Mouse (Mus musculus): ENCODE data around the gene Gusb. TPM values are rescaled to one million over a fixed set of nuclear protein-coding genes. Genes with fewer than 3 reads are reported as not detected.
A peak's percentile ranks its signal among the peaks of the same experiment; 100 is the strongest.

Gene Gusb
- polyA plus RNA-seq, 1 experiment: 11.5 TPM

- Histone ChIP-seq H3K4me3 (ENCODE audit: low read depth, low read length) (no peak overlapping the region), H3K36me3 (ENCODE audit: control insufficient read depth, insufficient read depth, low read length, poor library complexity, severe bottlenecking) (no peaks in the 10 kb centered on the region; the same call in 1 of the 2 replicates), H3K27ac (ENCODE audit: insufficient read depth, low read length) (peak overlapping the region; percentile 81; the same call in 1 of the 2 replicates), H3K9ac (ENCODE audit: low read depth, poor library complexity, severe bottlenecking) (no peak overlapping the region), H3K9me3 (replicated peaks; ENCODE audit: control insufficient read depth, insufficient read depth, low read length, poor library complexity, severe bottlenecking) (no peaks in the 10 kb centered on the region), H3K4me1 (ENCODE audit: control insufficient read depth, insufficient read depth, low read length) (peaks cover under 1% of the 10 kb centered on the region), H3K27me3 (ENCODE audit: control insufficient read depth, insufficient read depth, low read length, poor library complexity, severe bottlenecking) (no peaks in the 10 kb centered on the region)
- TF ChIP-seq EP300 (IDR thresholded peaks at IDR 0.05; ENCODE audit: insufficient read depth, low read depth, low read length): peak; percentile 75; the same call in 1 of the 2 replicates
- no peak for TF ChIP-seq CTCF (IDR thresholded peaks at IDR 0.05; ENCODE audit: low read depth, low read length)
These were observed 36.4 kb downstream of the Gusb start for GRCm38 (mm10) chr5:129966448-129966847.

- TF ChIP-seq EP300 (IDR thresholded peaks at IDR 0.05; ENCODE audit: insufficient read depth, low read depth, low read length) (no peak), POLR2A (IDR thresholded peaks at IDR 0.05; ENCODE audit: insufficient read depth, low read length) (no peak), CTCF (IDR thresholded peaks at IDR 0.05; ENCODE audit: low read depth, low read length) (no peak)
- no peaks in the 10 kb centered on the region for H3K36me3 ChIP-seq (ENCODE audit: control insufficient read depth, insufficient read depth, low read length, poor library complexity, severe bottlenecking)
These were observed 39.6 kb downstream of the Gusb start for GRCm38 (mm10) chr5:129963224-129963623.

GRCm38 (mm10) chr5:129955792-129956191 is 47.1 kb downstream of the Gusb start:
- Histone ChIP-seq H3K36me3 (ENCODE audit: control insufficient read depth, insufficient read depth, low read length, poor library complexity, severe bottlenecking) (peaks cover 3% of the 10 kb centered on the region; the same call in 1 of the 2 replicates), H3K4me1 (ENCODE audit: control insufficient read depth, insufficient read depth, low read length) (peaks cover 4% of the 10 kb centered on the region), H3K9me3 (replicated peaks; ENCODE audit: control insufficient read depth, insufficient read depth, low read length, poor library complexity, severe bottlenecking) (no peaks in the 10 kb centered on the region), H3K27ac (ENCODE audit: insufficient read depth, low read length) (no peak overlapping the region), H3K4me3 (ENCODE audit: low read depth, low read length) (no peak overlapping the region), H3K9ac (ENCODE audit: low read depth, poor library complexity, severe bottlenecking) (no peak overlapping the region), H3K27me3 (ENCODE audit: control insufficient read depth, insufficient read depth, low read length, poor library complexity, severe bottlenecking) (no peaks in the 10 kb centered on the region)
- TF ChIP-seq CTCF (IDR thresholded peaks at IDR 0.05; ENCODE audit: low read depth, low read length) (no peak), POLR2A (IDR thresholded peaks at IDR 0.05; ENCODE audit: insufficient read depth, low read length) (no peak), EP300 (IDR thresholded peaks at IDR 0.05; ENCODE audit: insufficient read depth, low read depth, low read length) (no peak)

More at GRCm38 (mm10) chr5:129963224-129963623, 39.6 kb downstream of the Gusb start:
- Histone ChIP-seq H3K27me3 (ENCODE audit: control insufficient read depth, insufficient read depth, low read length, poor library complexity, severe bottlenecking) (no peaks in the 10 kb centered on the region), H3K27ac (ENCODE audit: insufficient read depth, low read length) (no peak overlapping the region), H3K4me1 (ENCODE audit: control insufficient read depth, insufficient read depth, low read length) (peaks cover 2% of the 10 kb centered on the region), H3K4me3 (ENCODE audit: low read depth, low read length) (no peak overlapping the region), H3K9ac (ENCODE audit: low read depth, poor library complexity, severe bottlenecking) (no peak overlapping the region), H3K9me3 (replicated peaks; ENCODE audit: control insufficient read depth, insufficient read depth, low read length, poor library complexity, severe bottlenecking) (no peaks in the 10 kb centered on the region)

- H3K27ac ChIP-seq (ENCODE audit: insufficient read depth, low read length): peak overlapping the region; percentile 84
- no peak overlapping the region for H3K4me3 ChIP-seq (ENCODE audit: low read depth, low read length)
- peaks cover 3% of the 10 kb centered on the region; the same call in 1 of the 2 replicates for H3K36me3 ChIP-seq (ENCODE audit: control insufficient read depth, insufficient read depth, low read length, poor library complexity, severe bottlenecking)
- H3K27me3 ChIP-seq (ENCODE audit: control insufficient read depth, insufficient read depth, low read length, poor library complexity, severe bottlenecking): no peaks in the 10 kb centered on the region
- TF ChIP-seq POLR2A (IDR thresholded peaks at IDR 0.05; ENCODE audit: insufficient read depth, low read length): no peak
- peak; percentile 68; the same call in 1 of the 2 replicates for TF ChIP-seq EP300 (IDR thresholded peaks at IDR 0.05; ENCODE audit: insufficient read depth, low read depth, low read length)
- H3K9ac ChIP-seq (ENCODE audit: low read depth, poor library complexity, severe bottlenecking): no peak overlapping the region
- no peaks in the 10 kb centered on the region for H3K9me3 ChIP-seq (replicated peaks; ENCODE audit: control insufficient read depth, insufficient read depth, low read length, poor library complexity, severe bottlenecking)
- H3K4me1 ChIP-seq (ENCODE audit: control insufficient read depth, insufficient read depth, low read length): peaks cover 3% of the 10 kb centered on the region
These were observed 48.2 kb downstream of the Gusb start for GRCm38 (mm10) chr5:129954473-129955254.

GRCm38 (mm10) chr5:129952143-129952542 is 50.7 kb downstream of the Gusb start:
- Histone ChIP-seq H3K27ac (ENCODE audit: insufficient read depth, low read length) (no peak overlapping the region), H3K27me3 (ENCODE audit: control insufficient read depth, insufficient read depth, low read length, poor library complexity, severe bottlenecking) (no peaks in the 10 kb centered on the region), H3K4me1 (ENCODE audit: control insufficient read depth, insufficient read depth, low read length) (peaks cover 1% of the 10 kb centered on the region), H3K9me3 (replicated peaks; ENCODE audit: control insufficient read depth, insufficient read depth, low read length, poor library complexity, severe bottlenecking) (no peaks in the 10 kb centered on the region), H3K36me3 (ENCODE audit: control insufficient read depth, insufficient read depth, low read length, poor library complexity, severe bottlenecking) (peaks cover 5% of the 10 kb centered on the region), H3K4me3 (ENCODE audit: low read depth, low read length) (no peak overlapping the region), H3K9ac (ENCODE audit: low read depth, poor library complexity, severe bottlenecking) (no peak overlapping the region)
- no peak for TF ChIP-seq CTCF (IDR thresholded peaks at IDR 0.05; ENCODE audit: low read depth, low read length)
- no peak for TF ChIP-seq POLR2A (IDR thresholded peaks at IDR 0.05; ENCODE audit: insufficient read depth, low read length)
- no peak for TF ChIP-seq EP300 (IDR thresholded peaks at IDR 0.05; ENCODE audit: insufficient read depth, low read depth, low read length)

- Histone ChIP-seq H3K4me1 (ENCODE audit: control insufficient read depth, insufficient read depth, low read length) (no peaks in the 10 kb centered on the region), H3K9me3 (replicated peaks; ENCODE audit: control insufficient read depth, insufficient read depth, low read length, poor library complexity, severe bottlenecking) (no peaks in the 10 kb centered on the region), H3K27me3 (ENCODE audit: control insufficient read depth, insufficient read depth, low read length, poor library complexity, severe bottlenecking) (no peaks in the 10 kb centered on the region), H3K36me3 (ENCODE audit: control insufficient read depth, insufficient read depth, low read length, poor library complexity, severe bottlenecking) (peaks cover 17% of the 10 kb centered on the region), H3K9ac (ENCODE audit: low read depth, poor library complexity, severe bottlenecking) (no peak overlapping the region), H3K4me3 (ENCODE audit: low read depth, low read length) (no peak overlapping the region), H3K27ac (ENCODE audit: insufficient read depth, low read length) (no peak overlapping the region)
- TF ChIP-seq CTCF (IDR thresholded peaks at IDR 0.05; ENCODE audit: low read depth, low read length) (no peak), EP300 (IDR thresholded peaks at IDR 0.05; ENCODE audit: insufficient read depth, low read depth, low read length) (no peak), POLR2A (IDR thresholded peaks at IDR 0.05; ENCODE audit: insufficient read depth, low read length) (no peak)
These were observed 55.3 kb downstream of the Gusb start for GRCm38 (mm10) chr5:129947528-129948033.

Measured in ES-Bruce4 (cell line).